Mouse (Mus musculus) stomach, embryonic 14.5 days (tissue): ENCODE measurements at regions not wholly inside any gene's neighbourhood (a gene's known extent, or its start where the extent isn't known, plus 50 kb on each side); places are given as distances from the start of the nearest gene placed in this dataset.

Experiments
- ATAC-seq: fragments of 200-750 bp; cut with Nextera tagmentation; 2 replicates; pipeline ENCODE4 v1.8.0; 2017; ENCODE audit warnings: low read depth, moderate TSS enrichment; ENCODE audit not compliant: insufficient number of reproducible peaks, insufficient read depth, low FRiP score
- H3K27ac ChIP-seq: fragments of 300-500 bp; sonication (generic); 2 replicates; pipeline ENCODE4 v1.5.1; 2014; ENCODE audit warnings: mild to moderate bottlenecking, low read length, moderate library complexity, mixed read lengths
- H3K27me3 ChIP-seq: fragments of 300-500 bp; sonication (generic); 2 replicates; pipeline ENCODE4 v1.6.1; 2014; ENCODE audit warnings: low read length, control low read depth, mixed read lengths; ENCODE audit not compliant: control insufficient read depth, insufficient read depth
- H3K36me3 ChIP-seq: fragments of 300-500 bp; sonication (generic); 2 replicates; pipeline ENCODE4 v1.6.1; 2014; ENCODE audit warnings: mild to moderate bottlenecking, control low read depth, low read length, moderate library complexity, mixed read lengths; ENCODE audit not compliant: control insufficient read depth, insufficient read depth
- H3K4me1 ChIP-seq: fragments of 300-500 bp; sonication (generic); 2 replicates; pipeline ENCODE4 v1.6.1; 2014; ENCODE audit warnings: low read length, control low read depth, mixed read lengths; ENCODE audit not compliant: control insufficient read depth, insufficient read depth
- H3K4me2 ChIP-seq: fragments of 300-500 bp; sonication (generic); replicated peaks from 2 replicates; pipeline ENCODE4 v1.6.1; 2014; ENCODE audit warnings: low read depth, low read length, control low read depth
- H3K4me3 ChIP-seq: fragments of 300-500 bp; sonication (generic); 2 replicates; pipeline ENCODE4 v1.5.1; 2014; ENCODE audit warnings: low read depth, low read length, control low read depth
- H3K9ac ChIP-seq: fragments of 300-500 bp; sonication (generic); replicated peaks from 2 replicates; pipeline ENCODE4 v1.6.1; 2014; ENCODE audit warnings: low read depth, mild to moderate bottlenecking, control low read depth, low read length, moderate library complexity, mixed read lengths
- H3K9me3 ChIP-seq: fragments of 300-500 bp; sonication (generic); 2 replicates; pipeline ENCODE4 v1.6.1; 2016; ENCODE audit warnings: low read depth, low read length, control low read depth; ENCODE audit not compliant: control insufficient read depth
- WGBS: fragments of 180-500 bp; shearing (Covaris S2); extraction: QIAGEN DNeasy Blood & Tissue Kit; methylation state at CpG from one replicate; pipeline ENCODE4 v1.1.7; 2014; 5-methylcytosine and 5-hydroxymethylcytosine counted together

- no peaks in the 10 kb centered on the region for H3K9me3 ChIP-seq
- no peaks in the 10 kb centered on the region for H3K27me3 ChIP-seq
- ATAC-seq: peak; percentile 49; the same call in 1 of the 2 replicates
- no peaks in the 10 kb centered on the region for H3K36me3 ChIP-seq
- no peak overlapping the region for H3K4me2 ChIP-seq
- 0 out of 2 replicates have a peak, but pooled peaks cover 1% of the 10 kb centered on the region for H3K4me1 ChIP-seq
- no peak overlapping the region for H3K27ac ChIP-seq
- 57% methylated on average over 4 of the region's 4 CpGs for WGBS
- no peak overlapping the region for H3K4me3 ChIP-seq
- no peak overlapping the region for H3K9ac ChIP-seq
Measured at GRCm38 (mm10) chr1:157007891-157008730, 68.7 kb upstream of the Ralgps2 start.

- 86% methylated on average over 16 of the region's 16 CpGs for WGBS
- H3K4me3 ChIP-seq: no peak overlapping the region
- no peak overlapping the region for H3K27ac ChIP-seq
- H3K4me1 ChIP-seq: no peaks in the 10 kb centered on the region
- no peaks in the 10 kb centered on the region for H3K9me3 ChIP-seq
- H3K4me2 ChIP-seq: no peak overlapping the region
- H3K27me3 ChIP-seq: no peaks in the 10 kb centered on the region
- ATAC-seq: no peak
- no peak overlapping the region for H3K9ac ChIP-seq
- H3K36me3 ChIP-seq: no peaks in the 10 kb centered on the region
Measured at GRCm38 (mm10) chr1:157004312-157005074, 65.1 kb upstream of the Ralgps2 start.

GRCm38 (mm10) chr1:157003034-157003433, 63.6 kb upstream of the Ralgps2 start:
- no peaks in the 10 kb centered on the region for H3K4me1 ChIP-seq
- no peaks in the 10 kb centered on the region for H3K36me3 ChIP-seq
- no peaks in the 10 kb centered on the region for H3K27me3 ChIP-seq
- no peak overlapping the region for H3K27ac ChIP-seq
- H3K4me3 ChIP-seq: no peak overlapping the region
- no peaks in the 10 kb centered on the region for H3K9me3 ChIP-seq
- H3K4me2 ChIP-seq: no peak overlapping the region
- 75% methylated on average over 7 of the region's 7 CpGs for WGBS
- ATAC-seq: no peak
- H3K9ac ChIP-seq: no peak overlapping the region

GRCm38 (mm10) chr1:157002258-157002657, 62.8 kb upstream of the Ralgps2 start:
- Histone ChIP-seq H3K4me1 (no peaks in the 10 kb centered on the region), H3K9ac (no peak overlapping the region), H3K27ac (no peak overlapping the region), H3K36me3 (no peaks in the 10 kb centered on the region), H3K27me3 (no peaks in the 10 kb centered on the region), H3K4me3 (no peak overlapping the region), H3K4me2 (no peak overlapping the region), H3K9me3 (no peaks in the 10 kb centered on the region)
- WGBS: 69% methylated on average over 2 of the region's 2 CpGs
- no peak for ATAC-seq

- H3K27ac ChIP-seq: no peak overlapping the region
- no peak overlapping the region for H3K4me3 ChIP-seq
- no peaks in the 10 kb centered on the region for H3K27me3 ChIP-seq
- H3K4me1 ChIP-seq: no peaks in the 10 kb centered on the region
- H3K9me3 ChIP-seq: no peaks in the 10 kb centered on the region
- H3K9ac ChIP-seq: no peak overlapping the region
- WGBS: 43% methylated on average over 6 of the region's 6 CpGs
- H3K4me2 ChIP-seq: no peak overlapping the region
- H3K36me3 ChIP-seq: no peaks in the 10 kb centered on the region
- no peak for ATAC-seq
Measured at GRCm38 (mm10) chr1:157001008-157001660, 61.7 kb upstream of the Ralgps2 start.

- no peak overlapping the region for H3K9ac ChIP-seq
- H3K4me3 ChIP-seq: no peak overlapping the region
- WGBS: 59% methylated on average over 8 of the region's 8 CpGs
- ATAC-seq: no peak
- no peaks in the 10 kb centered on the region for H3K27me3 ChIP-seq
- H3K4me2 ChIP-seq: no peak overlapping the region
- no peak overlapping the region for H3K27ac ChIP-seq
- H3K4me1 ChIP-seq: no peaks in the 10 kb centered on the region
- no peaks in the 10 kb centered on the region for H3K36me3 ChIP-seq
- no peaks in the 10 kb centered on the region for H3K9me3 ChIP-seq
Measured at GRCm38 (mm10) chr1:156999947-157000346, 60.5 kb upstream of the Ralgps2 start.

GRCm38 (mm10) chr1:156999272-156999671, 59.8 kb upstream of the Ralgps2 start:
- Histone ChIP-seq H3K9ac (no peak overlapping the region), H3K27me3 (no peaks in the 10 kb centered on the region), H3K27ac (no peak overlapping the region), H3K4me3 (no peak overlapping the region), H3K36me3 (no peaks in the 10 kb centered on the region), H3K4me1 (no peaks in the 10 kb centered on the region), H3K4me2 (no peak overlapping the region), H3K9me3 (no peaks in the 10 kb centered on the region)
- no peak for ATAC-seq
- 82% methylated on average over 8 of the region's 8 CpGs for WGBS

- ATAC-seq: peak; percentile 66; the same call in 1 of the 2 replicates
- Histone ChIP-seq H3K9me3 (no peaks in the 10 kb centered on the region), H3K4me3 (no peak overlapping the region), H3K36me3 (no peaks in the 10 kb centered on the region), H3K4me1 (no peaks in the 10 kb centered on the region), H3K9ac (no peak overlapping the region), H3K27me3 (no peaks in the 10 kb centered on the region), H3K4me2 (no peak overlapping the region), H3K27ac (no peak overlapping the region)
- WGBS: 55% methylated on average over 12 of the region's 12 CpGs
Measured at GRCm38 (mm10) chr1:156997476-156998305, 58.3 kb upstream of the Ralgps2 start.
